Mouse (Mus musculus) kidney, adult 2 months (tissue): ENCODE results near the gene Flrt1.

Source experiments
- CTCF ChIP-seq: fragments of 200-500 bp; conservative IDR thresholded peaks from 2 replicates; pipeline ENCODE4 v1.5.1; 2011; ENCODE audit warnings: low read depth, mild to moderate bottlenecking, control low read depth, low read length, moderate library complexity, mixed read lengths; ENCODE audit not compliant: insufficient read depth, insufficient read length
- POLR2A ChIP-seq: fragments of 200-500 bp; IDR thresholded peaks from one replicate; pipeline ENCODE4 v1.6.1; 2011; ENCODE audit warnings: low read depth, low read length, control low read depth

- TF ChIP-seq POLR2A (no peak), CTCF (no peak)
Measured at GRCm38 (mm10) chr19:7084734-7085133, 20.8 kb downstream of the Flrt1 start.
